Mouse (Mus musculus): ENCODE data around the gene Pltp. TPM values are rescaled to one million over a fixed set of nuclear protein-coding genes. Genes with fewer than 3 reads are reported as not detected.
"Not testable (repeated sequence)": the region's sequence is repeated elsewhere in the genome, so short reads cannot be mapped to it uniquely, and the experiment has no call there.

Gene Pltp
- polyA plus RNA-seq, 1 experiment from 2014 or later: 28.1 TPM

DNA sequence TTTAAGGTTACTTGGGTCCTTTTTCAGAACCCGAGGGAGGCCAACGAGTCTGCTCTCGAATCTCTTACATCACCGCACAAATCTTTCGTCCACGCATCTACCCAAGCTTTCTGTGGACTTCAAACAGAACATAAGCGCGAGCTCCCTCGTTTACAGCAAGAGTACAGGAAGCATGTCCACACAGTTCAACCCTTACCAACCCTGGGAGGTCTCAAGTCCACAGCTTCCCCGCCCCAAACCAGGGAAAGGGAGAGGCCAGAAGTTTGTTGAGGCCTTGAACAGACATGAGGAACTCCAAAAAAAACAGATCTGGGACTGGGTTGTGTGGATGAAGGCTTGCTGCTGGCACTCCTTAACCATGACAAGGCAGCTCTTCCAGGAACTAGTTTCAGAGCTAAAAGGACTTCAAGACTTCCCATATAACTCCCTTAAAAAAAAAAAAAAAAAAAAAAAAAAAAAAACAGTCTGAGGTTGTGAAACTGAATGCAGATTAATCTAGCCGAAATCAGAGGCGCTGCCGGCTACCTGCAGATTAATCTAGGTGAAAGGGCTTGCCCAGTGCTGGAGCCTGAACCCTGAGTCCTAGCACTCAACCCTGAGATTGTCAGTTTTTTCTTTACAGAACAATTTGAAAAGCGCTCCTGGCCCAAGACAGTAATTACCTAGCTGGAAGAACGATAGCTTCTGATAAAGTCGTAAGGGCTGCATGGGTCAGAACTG is 54.1 kb downstream of the Pltp start:
- no peaks in the 10 kb centered on the region for H3K27me3 ChIP-seq (replicated peaks; ENCODE audit: control insufficient read depth, insufficient read depth, low read length)
- 0 out of 2 replicates have a peak overlapping the region, but pooled peaks have one; percentile 91 for H3K4me3 ChIP-seq (ENCODE audit: low read depth, low read length)
- DNase-seq (ENCODE audit: low spot score) (no peak), ATAC-seq (replicated peaks; ENCODE audit: low FRiP score, low TSS enrichment, low read depth) (no peak)
- H3K36me3 ChIP-seq (ENCODE audit: control insufficient read depth, insufficient read depth, low read length): peaks cover 15% of the 10 kb centered on the region
- no peak overlapping the region; the same call in 1 of the 2 replicates for H3K9ac ChIP-seq (ENCODE audit: low read length)
- H3K27ac ChIP-seq (ENCODE audit: low read depth): no peak overlapping the region
- WGBS: 89% methylated on average over 16 of the region's 16 CpGs
- H3K4me1 ChIP-seq (replicated peaks; ENCODE audit: control insufficient read depth, insufficient read depth, low read length): peaks cover 12% of the 10 kb centered on the region
- H3K9me3 ChIP-seq (ENCODE audit: control insufficient read depth, low read length): no peaks in the 10 kb centered on the region
- peak overlapping the region; percentile 62 for H3K4me2 ChIP-seq (ENCODE audit: low read length)

DNA sequence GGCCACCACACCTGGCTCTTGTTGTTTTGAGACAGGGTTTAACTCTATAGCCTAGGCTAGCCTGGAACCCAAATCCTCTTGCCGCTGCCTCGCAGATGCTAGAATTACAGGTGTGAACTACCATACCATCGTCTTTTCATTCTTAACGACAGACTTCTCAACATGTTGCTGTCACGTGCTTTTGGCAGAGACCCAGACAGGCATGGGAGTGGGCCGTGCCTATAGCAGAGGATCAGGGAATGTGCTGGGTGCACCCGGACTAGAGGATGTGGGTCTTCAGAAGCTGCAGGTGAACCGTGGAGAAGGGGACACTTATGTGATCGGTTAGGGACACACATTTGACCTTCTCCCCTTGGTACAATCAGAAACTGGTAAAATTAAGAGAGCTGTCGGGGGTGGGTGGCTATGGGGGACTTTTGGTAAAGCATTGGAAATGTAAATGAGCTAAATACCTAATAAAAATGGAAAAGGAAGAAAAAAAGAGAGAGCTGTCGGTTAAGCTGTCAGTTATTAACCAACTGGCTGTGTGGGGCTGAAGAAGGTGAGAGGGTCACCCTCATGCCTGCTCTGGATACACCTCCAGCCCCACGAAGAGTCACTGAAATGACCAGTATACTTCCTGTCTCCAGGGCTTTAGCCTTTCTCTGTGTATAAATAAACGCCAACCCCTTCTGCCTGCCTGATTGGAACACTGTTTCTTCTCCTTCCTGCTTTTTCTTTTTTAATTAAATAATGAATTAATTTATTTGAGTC is 57.1 kb downstream of the Pltp start:
- H3K27me3 ChIP-seq (replicated peaks; ENCODE audit: control insufficient read depth, insufficient read depth, low read length): no peaks in the 10 kb centered on the region
- no peak overlapping the region for H3K9ac ChIP-seq (ENCODE audit: low read length)
- no peaks in the 10 kb centered on the region for H3K9me3 ChIP-seq (ENCODE audit: control insufficient read depth, low read length)
- DNase-seq (ENCODE audit: low spot score) (no peak), ATAC-seq (replicated peaks; ENCODE audit: low FRiP score, low TSS enrichment, low read depth) (no peak)
- H3K36me3 ChIP-seq (ENCODE audit: control insufficient read depth, insufficient read depth, low read length): peaks cover 38% of the 10 kb centered on the region
- WGBS: 89% methylated on average over 13 of the region's 13 CpGs
- H3K27ac ChIP-seq (ENCODE audit: low read depth): no peak overlapping the region
- H3K4me1 ChIP-seq (replicated peaks; ENCODE audit: control insufficient read depth, insufficient read depth, low read length): peaks cover 8% of the 10 kb centered on the region
- H3K4me2 ChIP-seq (ENCODE audit: low read length): no peak overlapping the region
- H3K4me3 ChIP-seq (ENCODE audit: low read depth, low read length): no peak overlapping the region

DNA sequence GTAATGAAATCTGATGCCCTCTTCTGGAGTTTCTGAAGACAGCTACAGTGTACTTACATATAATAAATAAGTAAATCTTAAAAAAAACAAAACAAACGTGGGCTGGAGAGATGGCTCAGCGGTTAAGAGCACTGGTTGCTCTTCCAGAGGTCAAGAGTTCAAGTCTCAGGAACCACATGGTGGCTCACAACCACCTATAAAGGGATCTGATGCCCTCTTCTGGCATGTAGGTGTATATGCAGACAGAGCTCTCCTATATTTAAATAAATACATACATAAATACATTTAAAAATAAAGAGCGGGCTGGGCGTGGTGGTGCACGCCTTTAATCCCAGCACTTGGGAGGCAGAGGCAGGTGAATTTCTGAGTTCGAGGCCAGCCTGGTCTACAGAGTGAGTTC is 59.0 kb downstream of the Pltp start:
- 81% methylated on average over 6 of the region's 6 CpGs for WGBS
- not testable (repeated sequence) for ATAC-seq (replicated peaks; ENCODE audit: low FRiP score, low TSS enrichment, low read depth); H3K4me2 ChIP-seq (ENCODE audit: low read length); H3K9me3 ChIP-seq (ENCODE audit: control insufficient read depth, low read length); H3K4me3 ChIP-seq (ENCODE audit: low read depth, low read length); H3K27me3 ChIP-seq (replicated peaks; ENCODE audit: control insufficient read depth, insufficient read depth, low read length); H3K27ac ChIP-seq (ENCODE audit: low read depth); DNase-seq (ENCODE audit: low spot score); H3K4me1 ChIP-seq (replicated peaks; ENCODE audit: control insufficient read depth, insufficient read depth, low read length); H3K9ac ChIP-seq (ENCODE audit: low read length)
- H3K36me3 ChIP-seq (ENCODE audit: control insufficient read depth, insufficient read depth, low read length): peaks cover 52% of the 10 kb centered on the region

DNA sequence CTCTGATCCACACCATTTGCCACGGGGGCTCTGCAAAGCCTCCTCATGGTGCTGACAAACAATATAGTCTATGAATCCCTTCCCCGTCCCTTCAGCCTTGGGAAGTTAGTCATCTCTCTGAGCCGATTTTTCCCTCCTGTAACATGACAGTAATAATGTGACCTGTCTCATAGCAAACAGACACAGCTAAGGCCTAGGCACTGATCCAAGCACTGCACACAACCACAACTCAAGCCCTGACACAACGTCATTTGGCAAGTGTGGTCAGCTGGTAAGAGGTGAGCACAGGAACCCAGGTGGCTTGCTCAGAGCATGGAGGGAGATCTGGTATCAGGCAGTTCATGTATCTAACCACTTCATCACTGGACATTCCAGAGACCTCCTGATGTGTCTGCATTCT is 61.6 kb downstream of the Pltp start:
- Histone ChIP-seq H3K9ac (ENCODE audit: low read length) (no peak overlapping the region), H3K4me3 (ENCODE audit: low read depth, low read length) (no peak overlapping the region), H3K4me1 (replicated peaks; ENCODE audit: control insufficient read depth, insufficient read depth, low read length) (no peaks in the 10 kb centered on the region), H3K36me3 (ENCODE audit: control insufficient read depth, insufficient read depth, low read length) (peaks cover 76% of the 10 kb centered on the region), H3K27me3 (replicated peaks; ENCODE audit: control insufficient read depth, insufficient read depth, low read length) (no peaks in the 10 kb centered on the region), H3K9me3 (ENCODE audit: control insufficient read depth, low read length) (no peaks in the 10 kb centered on the region), H3K27ac (ENCODE audit: low read depth) (no peak overlapping the region), H3K4me2 (ENCODE audit: low read length) (no peak overlapping the region)
- DNase-seq (ENCODE audit: low spot score): no peak
- 80% methylated on average over 4 of the region's 4 CpGs for WGBS
- no peak for ATAC-seq (replicated peaks; ENCODE audit: low FRiP score, low TSS enrichment, low read depth)

DNA sequence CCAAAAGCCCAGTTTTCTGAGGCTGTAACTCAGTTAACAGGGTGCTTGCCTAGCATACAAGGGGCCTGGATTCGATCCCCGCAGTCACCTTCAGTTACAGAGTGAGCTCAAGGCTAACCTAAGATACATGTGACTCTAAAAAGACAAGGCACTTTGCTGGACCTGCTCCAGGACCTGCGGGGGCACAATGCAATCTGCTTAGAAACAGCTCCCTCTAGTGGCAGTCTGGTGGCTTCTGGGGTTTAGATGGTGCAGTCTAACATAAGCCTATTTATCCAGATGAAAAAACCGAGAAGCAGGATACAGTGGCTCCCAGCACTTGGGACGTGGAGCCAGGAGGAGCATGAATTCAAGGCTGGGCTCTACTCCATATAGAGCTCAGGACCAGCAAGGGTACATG is 63.2 kb downstream of the Pltp start:
- ATAC-seq (replicated peaks; ENCODE audit: low FRiP score, low TSS enrichment, low read depth) (peak; percentile 24; the same call in 1 of the 2 replicates), DNase-seq (ENCODE audit: low spot score) (peak; percentile 85)
- H3K4me2 ChIP-seq (ENCODE audit: low read length): no peak overlapping the region
- H3K4me3 ChIP-seq (ENCODE audit: low read depth, low read length): no peak overlapping the region
- no peaks in the 10 kb centered on the region for H3K4me1 ChIP-seq (replicated peaks; ENCODE audit: control insufficient read depth, insufficient read depth, low read length)
- H3K36me3 ChIP-seq (ENCODE audit: control insufficient read depth, insufficient read depth, low read length): peaks cover 76% of the 10 kb centered on the region
- WGBS: 32% methylated on average over 5 of the region's 5 CpGs
- no peak overlapping the region for H3K9ac ChIP-seq (ENCODE audit: low read length)
- H3K9me3 ChIP-seq (ENCODE audit: control insufficient read depth, low read length): no peaks in the 10 kb centered on the region
- H3K27me3 ChIP-seq (replicated peaks; ENCODE audit: control insufficient read depth, insufficient read depth, low read length): no peaks in the 10 kb centered on the region
- no peak overlapping the region for H3K27ac ChIP-seq (ENCODE audit: low read depth)

DNA sequence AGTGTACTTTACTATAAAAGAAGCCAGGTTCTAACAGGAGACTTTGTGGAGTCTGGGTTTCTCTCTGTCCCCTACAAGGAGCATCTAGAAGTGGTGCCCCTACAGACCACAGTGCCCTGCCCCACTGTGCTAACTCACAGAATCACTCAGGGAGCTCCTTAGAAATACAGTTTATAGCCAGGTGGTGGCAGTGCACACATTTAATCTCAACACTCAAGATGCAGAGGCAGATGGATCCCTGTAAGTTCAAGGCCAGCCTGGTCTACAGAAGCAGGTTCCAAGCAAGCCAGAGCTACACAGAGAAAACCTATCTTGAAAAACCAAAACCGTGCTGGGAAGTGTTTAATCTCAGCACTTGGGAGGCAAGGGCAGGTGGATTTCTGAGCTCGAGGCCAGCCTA is 63.7 kb downstream of the Pltp start:
- Histone ChIP-seq H3K9me3 (ENCODE audit: control insufficient read depth, low read length) (no peaks in the 10 kb centered on the region), H3K4me2 (ENCODE audit: low read length) (no peak overlapping the region), H3K9ac (ENCODE audit: low read length) (no peak overlapping the region), H3K27me3 (replicated peaks; ENCODE audit: control insufficient read depth, insufficient read depth, low read length) (no peaks in the 10 kb centered on the region), H3K4me3 (ENCODE audit: low read depth, low read length) (no peak overlapping the region), H3K36me3 (ENCODE audit: control insufficient read depth, insufficient read depth, low read length) (peaks cover 79% of the 10 kb centered on the region), H3K27ac (ENCODE audit: low read depth) (no peak overlapping the region), H3K4me1 (replicated peaks; ENCODE audit: control insufficient read depth, insufficient read depth, low read length) (no peaks in the 10 kb centered on the region)
- ATAC-seq (replicated peaks; ENCODE audit: low FRiP score, low TSS enrichment, low read depth) (no peak), DNase-seq (ENCODE audit: low spot score) (no peak)
- 94% methylated on average over 2 of the region's 2 CpGs for WGBS

DNA sequence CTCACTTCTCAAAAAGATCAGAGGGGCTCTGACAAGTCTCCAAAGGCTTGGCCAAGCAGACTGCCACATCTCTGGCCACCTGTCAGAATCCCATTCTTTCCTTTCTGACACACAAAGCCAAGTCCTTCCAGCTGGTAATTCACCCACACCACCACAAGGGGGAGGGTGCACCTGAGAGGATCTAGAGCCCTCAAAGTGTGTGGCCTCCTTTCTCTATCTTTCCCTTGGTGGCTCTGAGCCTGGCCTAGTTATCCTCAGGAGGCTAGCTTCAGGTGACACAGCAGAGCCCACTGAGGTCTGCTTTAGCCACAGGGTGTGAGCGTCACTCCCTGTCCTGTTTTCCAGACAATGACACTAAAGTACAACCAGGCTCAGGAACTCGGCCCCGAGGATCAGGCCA is 64.3 kb downstream of the Pltp start:
- Histone ChIP-seq H3K9me3 (ENCODE audit: control insufficient read depth, low read length) (no peaks in the 10 kb centered on the region), H3K27me3 (replicated peaks; ENCODE audit: control insufficient read depth, insufficient read depth, low read length) (no peaks in the 10 kb centered on the region), H3K27ac (ENCODE audit: low read depth) (no peak overlapping the region), H3K4me2 (ENCODE audit: low read length) (no peak overlapping the region), H3K4me1 (replicated peaks; ENCODE audit: control insufficient read depth, insufficient read depth, low read length) (no peaks in the 10 kb centered on the region), H3K4me3 (ENCODE audit: low read depth, low read length) (no peak overlapping the region), H3K9ac (ENCODE audit: low read length) (no peak overlapping the region), H3K36me3 (ENCODE audit: control insufficient read depth, insufficient read depth, low read length) (peaks cover 78% of the 10 kb centered on the region)
- DNase-seq (ENCODE audit: low spot score) (peak; percentile 74), ATAC-seq (replicated peaks; ENCODE audit: low FRiP score, low TSS enrichment, low read depth) (no peak)
- 75% methylated on average over 3 of the region's 3 CpGs for WGBS

DNA sequence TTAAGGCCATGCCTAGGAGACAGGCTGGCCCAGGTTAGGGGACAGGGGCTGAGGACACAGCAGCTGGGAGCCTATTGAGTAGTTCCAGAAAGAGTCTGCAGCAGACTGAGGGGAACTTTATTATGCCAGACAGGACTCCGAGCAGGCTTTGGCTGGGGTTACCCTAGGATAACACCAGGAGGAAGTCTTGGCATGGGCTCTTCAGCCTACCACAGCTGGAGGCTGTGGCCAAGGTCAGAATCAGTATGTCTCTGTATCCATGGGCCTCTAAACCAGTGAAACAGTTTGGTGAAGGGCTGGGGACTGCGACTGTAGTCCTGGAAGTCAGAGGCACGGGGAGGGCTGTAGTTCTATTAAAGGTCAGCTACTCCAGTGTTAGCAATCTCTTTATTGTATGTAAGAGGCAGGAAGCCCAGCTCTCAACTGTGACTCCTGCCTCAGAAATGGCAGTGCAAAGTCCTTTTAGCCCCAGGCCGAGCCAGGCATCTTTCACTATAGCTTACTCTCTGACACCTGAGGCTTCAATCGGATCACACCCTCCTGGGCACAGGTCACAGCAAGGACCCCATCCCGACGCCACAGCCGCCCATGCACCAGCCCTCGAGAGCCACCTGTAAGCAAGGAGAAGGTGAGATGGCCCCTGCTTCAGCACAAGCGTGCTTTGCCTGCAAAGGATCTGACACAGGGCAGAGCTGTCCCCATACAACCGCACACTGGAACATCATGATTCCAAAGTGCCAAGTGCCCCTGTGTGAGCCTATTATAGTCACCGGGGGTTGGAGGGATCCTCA is 64.9 kb downstream of the Pltp start:
- ATAC-seq (replicated peaks; ENCODE audit: low FRiP score, low TSS enrichment, low read depth) (no peak), DNase-seq (ENCODE audit: low spot score) (no peak)
- Histone ChIP-seq H3K9me3 (ENCODE audit: control insufficient read depth, low read length) (no peaks in the 10 kb centered on the region), H3K4me2 (ENCODE audit: low read length) (no peak overlapping the region), H3K4me1 (replicated peaks; ENCODE audit: control insufficient read depth, insufficient read depth, low read length) (no peaks in the 10 kb centered on the region), H3K36me3 (ENCODE audit: control insufficient read depth, insufficient read depth, low read length) (peaks cover 73% of the 10 kb centered on the region), H3K9ac (ENCODE audit: low read length) (no peak overlapping the region), H3K27ac (ENCODE audit: low read depth) (no peak overlapping the region), H3K4me3 (ENCODE audit: low read depth, low read length) (no peak overlapping the region), H3K27me3 (replicated peaks; ENCODE audit: control insufficient read depth, insufficient read depth, low read length) (no peaks in the 10 kb centered on the region)
- 90% methylated on average over 12 of the region's 12 CpGs for WGBS
